Mouse (Mus musculus): Measurements from ENCODE around the gene Gm42421. TPM values are rescaled to one million over a fixed set of nuclear protein-coding genes. Genes with fewer than 3 reads are reported as not detected.

Gene Gm42421
- polyA plus RNA-seq (2014; fragmentation: Illumina TruSeq; extraction: RNeasy Lipid Tissue Mini Kit (QIAGEN cat#74804); ENCODE audit: low read depth, low replicate concordance): not detected

GRCm38 (mm10) chr5:143927875-143928274 is at the start of gene Gm42421:
Gene Gm42421, plus strand, starts transcription at chr5:143928175.

GRCm38 (mm10) chr5:143897635-143898330 is 30.2 kb upstream of the Gm42421 start, which contains the start of gene Ankrd61:
Gene Ankrd61, minus strand, starts transcription at chr5:143897685.

DNA sequence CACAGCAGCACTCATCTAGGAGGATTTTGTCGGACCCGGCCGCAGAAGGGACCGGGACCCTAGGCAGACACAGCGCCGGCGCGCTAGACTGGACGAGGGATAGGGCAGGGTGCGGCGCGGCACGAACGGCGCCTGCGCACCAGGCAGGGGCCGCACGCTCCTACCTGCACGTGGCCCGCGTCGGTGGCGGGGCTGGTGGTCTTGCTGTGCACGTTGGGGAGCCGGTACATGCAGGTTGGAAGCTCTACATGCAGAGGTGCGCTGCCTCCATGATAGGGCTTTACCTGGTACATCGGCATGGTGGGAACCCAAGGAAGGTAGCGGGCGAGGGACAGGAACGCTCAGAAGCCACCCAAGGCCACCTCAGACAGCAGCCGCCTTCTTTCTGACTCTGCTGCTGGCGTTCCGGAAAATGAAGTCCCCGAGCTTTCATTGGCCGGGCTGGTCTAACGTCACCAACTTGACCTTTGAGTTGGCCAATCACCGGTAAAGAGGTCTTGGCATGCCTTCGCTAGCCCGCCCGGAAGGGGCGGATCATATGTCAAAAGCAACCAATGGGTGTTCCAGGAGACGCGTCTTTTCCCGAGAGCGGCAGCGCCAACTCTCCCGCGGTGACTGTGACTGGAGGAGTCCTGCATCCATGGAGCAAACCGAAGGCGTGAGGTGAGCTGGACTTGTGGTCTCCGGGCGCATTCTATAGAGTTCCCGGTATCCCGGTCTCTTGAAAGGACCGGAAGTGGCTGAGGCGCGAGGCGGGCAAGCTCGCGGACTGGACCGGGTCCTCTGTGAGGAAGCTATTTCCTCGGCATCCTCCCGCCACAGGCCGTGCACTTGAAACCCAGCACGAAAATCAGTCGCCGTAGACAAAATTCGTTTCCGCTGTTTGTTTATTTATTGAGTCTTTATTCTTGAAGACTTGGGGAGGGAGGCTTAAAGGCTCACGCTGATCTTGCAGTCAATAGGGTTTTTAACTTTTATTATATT is 18.3 kb upstream of the Gm42421 start, which contains the start of the genes Aimp2 and Pms2:
Gene Aimp2, minus strand, starts transcription at position 431 of the 984 bp plus-strand sequence.
Gene Pms2, plus strand, starts transcription at position 548 of the 984 bp plus-strand sequence.

DNA sequence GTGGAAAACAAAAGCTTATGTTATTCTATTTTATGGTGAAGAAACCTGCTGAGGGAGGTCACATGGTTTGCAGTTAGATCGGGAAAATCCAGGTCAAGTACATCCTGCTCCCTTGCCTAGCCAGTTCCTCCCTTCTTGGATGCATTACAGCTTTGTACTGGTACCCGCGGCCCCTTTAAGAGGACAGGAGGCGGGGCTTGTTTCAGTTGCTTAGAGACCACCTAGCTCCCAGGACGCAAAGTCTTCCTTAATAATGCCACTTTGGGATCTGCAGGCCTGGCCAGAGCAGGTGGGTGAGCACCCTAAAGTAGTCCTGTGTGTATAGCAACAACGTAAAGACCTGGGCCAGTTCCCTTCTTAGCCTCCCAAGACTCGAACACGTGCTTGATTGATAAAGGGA is 4.9 kb downstream of the Gm42421 start, which contains the start of gene Rsph10b:
Gene Rsph10b, plus strand, starts transcription at position 205 of the 400 bp plus-strand sequence.

Other genes starting within 250 kb of the Gm42421 start
- 10.6 TPM for gene Usp42, start 195.9 kb upstream of the Gm42421 start, polyA plus RNA-seq (2014; fragmentation: Illumina TruSeq; extraction: RNeasy Lipid Tissue Mini Kit (QIAGEN cat#74804); ENCODE audit: low read depth, low replicate concordance)
- 25.0 TPM for gene Eif2ak1, start 110.4 kb upstream of the Gm42421 start, polyA plus RNA-seq (2014; fragmentation: Illumina TruSeq; extraction: RNeasy Lipid Tissue Mini Kit (QIAGEN cat#74804); ENCODE audit: low read depth, low replicate concordance)
- 3.3 TPM for gene Ankrd61, start 30.5 kb upstream of the Gm42421 start, polyA plus RNA-seq (2014; fragmentation: Illumina TruSeq; extraction: RNeasy Lipid Tissue Mini Kit (QIAGEN cat#74804); ENCODE audit: low read depth, low replicate concordance)
- 25.0 TPM for gene Aimp2, start 18.3 kb upstream of the Gm42421 start, polyA plus RNA-seq (2014; fragmentation: Illumina TruSeq; extraction: RNeasy Lipid Tissue Mini Kit (QIAGEN cat#74804); ENCODE audit: low read depth, low replicate concordance)
- gene Pms2, start 18.2 kb upstream of the Gm42421 start, polyA plus RNA-seq (2014; fragmentation: Illumina TruSeq; extraction: RNeasy Lipid Tissue Mini Kit (QIAGEN cat#74804); ENCODE audit: low read depth, low replicate concordance): 6.5 TPM
- gene Rsph10b, start 4.9 kb downstream of the Gm42421 start, polyA plus RNA-seq (2014; fragmentation: Illumina TruSeq; extraction: RNeasy Lipid Tissue Mini Kit (QIAGEN cat#74804); ENCODE audit: low read depth, low replicate concordance): 6.7 TPM
- gene Ccz1, start 86.7 kb downstream of the Gm42421 start, polyA plus RNA-seq (2014; fragmentation: Illumina TruSeq; extraction: RNeasy Lipid Tissue Mini Kit (QIAGEN cat#74804); ENCODE audit: low read depth, low replicate concordance): 50.8 TPM
- gene Ocm, start 98.5 kb downstream of the Gm42421 start, polyA plus RNA-seq (2014; fragmentation: Illumina TruSeq; extraction: RNeasy Lipid Tissue Mini Kit (QIAGEN cat#74804); ENCODE audit: low read depth, low replicate concordance): not detected
- 9.7 TPM for gene Lmtk2, start 172.3 kb downstream of the Gm42421 start, polyA plus RNA-seq (2014; fragmentation: Illumina TruSeq; extraction: RNeasy Lipid Tissue Mini Kit (QIAGEN cat#74804); ENCODE audit: low read depth, low replicate concordance)